12 mouse cellular contexts compared by ENCODE assay signal in genomic region chr15:89454857-89455256, GRCm38 (mm10). TPM values are rescaled to one million over a fixed set of nuclear protein-coding genes. Genes with fewer than 3 reads are reported as not detected.
DNase-seq lines count a peak whose midpoint lies in the region; ATAC-seq and TF ChIP-seq lines count a peak whose summit lies in the region.
"Had no signal": no experiment of that assay in that cellular context is flagged by ENCODE, and none has a peak within 500 bp of the region (broad histone marks: within the 10 kb centered on the region; RNA-seq: fewer than 3 reads in every experiment).

No protein-coding gene starts in this region.

- H3K4me3 ChIP-seq in heart, embryonic 11.5 days (ENCODE audit: low read depth, low read length) = no peak overlapping the region
- peak overlapping the region; percentile 41; the same call in 1 of the 2 replicates for H3K4me3 ChIP-seq in embryonic facial prominence, embryonic 14.5 days (ENCODE audit: low read depth, low read length)
- peak overlapping the region; percentile 66 for H3K4me3 ChIP-seq in hindbrain, postnatal 0 days (ENCODE audit: low read length)
- H3K4me3 ChIP-seq in neural tube, embryonic 13.5 days = peak overlapping the region; percentile 73

- ATAC-seq in heart, embryonic 11.5 days (replicated peaks; ENCODE audit: insufficient number of reproducible peaks, low FRiP score, low TSS enrichment) = no peak
- ATAC-seq in embryonic facial prominence, embryonic 14.5 days (ENCODE audit: low read depth) = no peak
- peak; percentile 25; the same call in 1 of the 2 replicates for ATAC-seq in hindbrain, postnatal 0 days
- ATAC-seq in neural tube, embryonic 13.5 days (ENCODE audit: low read depth) = peak; percentile 19; the same call in 1 of the 2 replicates

- DNase-seq in heart, postnatal 14 days = no peak
- no peak for DNase-seq in embryonic facial prominence, embryonic 14.5 days (ENCODE audit: low spot score)
- DNase-seq in hindbrain, postnatal 0 days (ENCODE audit: low spot score) = no peak
- DNase-seq in urinary bladder, postnatal 14 days (ENCODE audit: low spot score) = no peak
- no peak for DNase-seq in adrenal gland, postnatal 4 days (ENCODE audit: low spot score in 2 of 2)
- no peak for DNase-seq in Muller cell, postnatal 12 days (ENCODE audit: inconsistent ontology term)
- DNase-seq: heart, adult 18-20 months; kidney, postnatal 25 days had no signal

- H3K27me3 ChIP-seq in heart, embryonic 11.5 days (ENCODE audit: control insufficient read depth, insufficient read depth, low read length) = peaks cover 56% of the 10 kb centered on the region
- H3K27me3 ChIP-seq in embryonic facial prominence, embryonic 14.5 days (replicated peaks; ENCODE audit: control insufficient read depth, insufficient read depth, low read length) = peaks cover 16% of the 10 kb centered on the region; the same call in 1 of the 2 replicates
- H3K27me3 ChIP-seq in hindbrain, postnatal 0 days (ENCODE audit: insufficient read depth, low read length) = no peaks in the 10 kb centered on the region
- peaks cover 13% of the 10 kb centered on the region; the same call in 1 of the 2 replicates for H3K27me3 ChIP-seq in neural tube, embryonic 13.5 days

- WGBS in heart, embryonic 11.5 days (ENCODE audit: insufficient replicate concordance) = 31% methylated on average over 4 of the region's 6 CpGs
- 26% methylated on average over 4 of the region's 6 CpGs for WGBS in embryonic facial prominence, embryonic 14.5 days
- WGBS in hindbrain, postnatal 0 days = 20% methylated on average over 4 of the region's 6 CpGs
- 25% methylated on average over 4 of the region's 6 CpGs for WGBS in neural tube, embryonic 13.5 days

- H3K36me3 ChIP-seq in heart, embryonic 11.5 days (ENCODE audit: control insufficient read depth, insufficient read depth, low read length) = no peaks in the 10 kb centered on the region
- H3K36me3 ChIP-seq in embryonic facial prominence, embryonic 14.5 days (ENCODE audit: control insufficient read depth, insufficient read depth, low read length) = no peaks in the 10 kb centered on the region
- peaks cover 31% of the 10 kb centered on the region for H3K36me3 ChIP-seq in hindbrain, postnatal 0 days (ENCODE audit: insufficient read depth, low read length)
- H3K36me3 ChIP-seq in neural tube, embryonic 13.5 days = peaks cover 36% of the 10 kb centered on the region
- H3K36me3 ChIP-seq: limb, embryonic 15.5 days had no signal

- intact Hi-C loops in heart, postnatal 14 days (cut with DNase I) = no loop called here

- H3K27ac ChIP-seq in heart, embryonic 11.5 days (ENCODE audit: low read depth, low read length) = no peak overlapping the region
- H3K27ac ChIP-seq in embryonic facial prominence, embryonic 14.5 days (replicated peaks; ENCODE audit: low read depth, low read length) = no peak overlapping the region
- peak overlapping the region; percentile 90 for H3K27ac ChIP-seq in hindbrain, postnatal 0 days
- H3K27ac ChIP-seq in neural tube, embryonic 13.5 days (replicated peaks) = peak overlapping the region; percentile 83
- H3K27ac ChIP-seq: limb, embryonic 15.5 days had no signal

- H3K9ac ChIP-seq in heart, embryonic 11.5 days (ENCODE audit: low read depth, low read length) = no peak overlapping the region
- no peak overlapping the region for H3K9ac ChIP-seq in embryonic facial prominence, embryonic 14.5 days (ENCODE audit: low read depth, low read length)
- peak overlapping the region; percentile 80 for H3K9ac ChIP-seq in hindbrain, postnatal 0 days (replicated peaks; ENCODE audit: low read length)
- H3K9ac ChIP-seq in neural tube, embryonic 13.5 days = peak overlapping the region; percentile 91
- H3K9ac ChIP-seq: limb, embryonic 15.5 days had no signal

- no peak for TF ChIP-seq CTCF in hindbrain, postnatal 0 days (IDR thresholded peaks at IDR 0.05; ENCODE audit: low read depth)

- no peaks in the 10 kb centered on the region for H3K9me3 ChIP-seq in heart, embryonic 11.5 days (replicated peaks; ENCODE audit: control insufficient read depth, low read length)
- no peaks in the 10 kb centered on the region for H3K9me3 ChIP-seq in embryonic facial prominence, embryonic 14.5 days (ENCODE audit: control insufficient read depth, low read length)
- no peaks in the 10 kb centered on the region for H3K9me3 ChIP-seq in hindbrain, postnatal 0 days (ENCODE audit: low read length)
- H3K9me3 ChIP-seq in neural tube, embryonic 13.5 days = no peaks in the 10 kb centered on the region
- H3K9me3 ChIP-seq: limb, embryonic 15.5 days had no signal

- peaks cover 8% of the 10 kb centered on the region for H3K4me1 ChIP-seq in heart, embryonic 11.5 days (ENCODE audit: control insufficient read depth, insufficient read depth, low read length)
- H3K4me1 ChIP-seq in embryonic facial prominence, embryonic 14.5 days (ENCODE audit: control insufficient read depth, insufficient read depth, low read length) = peaks cover 6% of the 10 kb centered on the region; the same call in 1 of the 2 replicates
- peaks cover 9% of the 10 kb centered on the region for H3K4me1 ChIP-seq in hindbrain, postnatal 0 days (ENCODE audit: insufficient read depth, low read length)
- H3K4me1 ChIP-seq in neural tube, embryonic 13.5 days (replicated peaks) = peaks cover 32% of the 10 kb centered on the region

- H3K4me2 ChIP-seq in heart, embryonic 11.5 days = peak overlapping the region; percentile 97
- H3K4me2 ChIP-seq in embryonic facial prominence, embryonic 14.5 days (ENCODE audit: low read depth, low read length) = peak overlapping the region; percentile 70
- peak overlapping the region; percentile 75 for H3K4me2 ChIP-seq in hindbrain, postnatal 0 days (ENCODE audit: low read depth, low read length)
- peak overlapping the region; percentile 91 for H3K4me2 ChIP-seq in neural tube, embryonic 13.5 days

RNA-seq across cellular contexts. Expression of gene Mapk8ip2, which starts 1.1 kb away (rescaled TPM):
- polyA plus RNA-seq in heart, embryonic 11.5 days (2014; fragmentation: Nextera tagmentation; extraction: Ambion mirVana) = 0.19 and 0.68 TPM in 2 replicates
- under 1 TPM; 0.05 to 0.31 TPM for total RNA-seq in heart, postnatal 14 days (2021)
- polyA plus RNA-seq in embryonic facial prominence, embryonic 14.5 days (2014; fragmentation: Nextera tagmentation; extraction: Ambion mirVana) = 4.3 and 5.2 TPM in 2 replicates
- 101 and 108 TPM in 2 replicates for total RNA-seq in hindbrain, postnatal 0 days (2014; rRNA removed)
- polyA plus RNA-seq in hindbrain, postnatal 0 days (2015; fragmentation: Nextera tagmentation; extraction: Ambion mirVana) = 64.7 and 67.8 TPM in 2 replicates
- polyA plus RNA-seq in neural tube, embryonic 13.5 days (2015; fragmentation: Nextera tagmentation; extraction: Ambion mirVana) = 77.3 and 78.0 TPM in 2 replicates
- total RNA-seq in adrenal gland, postnatal 4 days (2021) = 10 to 100 TPM; 20.4 to 22.1 TPM
- polyA plus RNA-seq: C2C12 had no signal

RNA-seq across cellular contexts. Expression of gene Arsa, which starts 22.4 kb away (rescaled TPM):
- 9.4 TPM in 2 replicates for polyA plus RNA-seq in heart, embryonic 11.5 days (2014; fragmentation: Nextera tagmentation; extraction: Ambion mirVana)
- 10 to 100 TPM; 13.7 to 15.5 TPM for total RNA-seq in heart, postnatal 14 days (2021)
- polyA plus RNA-seq in embryonic facial prominence, embryonic 14.5 days (2014; fragmentation: Nextera tagmentation; extraction: Ambion mirVana) = 18.5 and 20.7 TPM in 2 replicates
- total RNA-seq in hindbrain, postnatal 0 days (2014; rRNA removed) = 34.6 and 35.8 TPM in 2 replicates
- polyA plus RNA-seq in hindbrain, postnatal 0 days (2015; fragmentation: Nextera tagmentation; extraction: Ambion mirVana) = 28.5 and 28.9 TPM in 2 replicates
- polyA plus RNA-seq in neural tube, embryonic 13.5 days (2015; fragmentation: Nextera tagmentation; extraction: Ambion mirVana) = 18.4 and 19.1 TPM in 2 replicates
- 10 to 100 TPM; 24.4 to 25.0 TPM for total RNA-seq in adrenal gland, postnatal 4 days (2021)

RNA-seq across cellular contexts. Expression of gene Chkb, which starts 25.1 kb away (rescaled TPM):
- 67.6 and 68.1 TPM in 2 replicates for polyA plus RNA-seq in heart, embryonic 11.5 days (2014; fragmentation: Nextera tagmentation; extraction: Ambion mirVana)
- 10 to 100 TPM; 50.9 to 59.9 TPM for total RNA-seq in heart, postnatal 14 days (2021)
- 44.7 and 48.1 TPM in 2 replicates for polyA plus RNA-seq in embryonic facial prominence, embryonic 14.5 days (2014; fragmentation: Nextera tagmentation; extraction: Ambion mirVana)
- 57.6 and 65.4 TPM in 2 replicates for total RNA-seq in hindbrain, postnatal 0 days (2014; rRNA removed)
- polyA plus RNA-seq in hindbrain, postnatal 0 days (2015; fragmentation: Nextera tagmentation; extraction: Ambion mirVana) = 105 and 109 TPM in 2 replicates
- 81.4 and 82.2 TPM in 2 replicates for polyA plus RNA-seq in neural tube, embryonic 13.5 days (2015; fragmentation: Nextera tagmentation; extraction: Ambion mirVana)
- total RNA-seq in adrenal gland, postnatal 4 days (2021) = 10 to 100 TPM; 87.1 to 87.7 TPM

RNA-seq across cellular contexts. Expression of gene Gm44502, which starts 25.4 kb away (rescaled TPM):
- 0.86 TPM in 1 of 2 replicates, not detected in the other for polyA plus RNA-seq in heart, embryonic 11.5 days (2014; fragmentation: Nextera tagmentation; extraction: Ambion mirVana)
- 10 to 100 TPM; 11.0 to 14.6 TPM for total RNA-seq in heart, postnatal 14 days (2021)
- polyA plus RNA-seq in embryonic facial prominence, embryonic 14.5 days (2014; fragmentation: Nextera tagmentation; extraction: Ambion mirVana) = not detected in 2 replicates
- total RNA-seq in hindbrain, postnatal 0 days (2014; rRNA removed) = 1.6 and 1.8 TPM in 2 replicates
- not detected in 2 replicates for polyA plus RNA-seq in hindbrain, postnatal 0 days (2015; fragmentation: Nextera tagmentation; extraction: Ambion mirVana)
- polyA plus RNA-seq in neural tube, embryonic 13.5 days (2015; fragmentation: Nextera tagmentation; extraction: Ambion mirVana) = 0.17 TPM in 1 of 2 replicates, not detected in the other
- 1 to 10 TPM in 1 of 2 experiments, under 1 TPM in 1; 0.84 to 1.9 TPM for total RNA-seq in adrenal gland, postnatal 4 days (2021)
- polyA plus RNA-seq: limb, embryonic 15.5 days had no signal

RNA-seq across cellular contexts. Expression of gene C730034F03Rik, which starts 25.5 kb away (rescaled TPM):
- 1.7 and 2.4 TPM in 2 replicates for polyA plus RNA-seq in heart, embryonic 11.5 days (2014; fragmentation: Nextera tagmentation; extraction: Ambion mirVana)
- total RNA-seq in heart, postnatal 14 days (2021) = 1 to 10 TPM; 1.6 to 2.9 TPM
- 1.1 and 2.3 TPM in 2 replicates for polyA plus RNA-seq in embryonic facial prominence, embryonic 14.5 days (2014; fragmentation: Nextera tagmentation; extraction: Ambion mirVana)
- total RNA-seq in hindbrain, postnatal 0 days (2014; rRNA removed) = 0.65 and 1.3 TPM in 2 replicates
- 2.8 and 3.3 TPM in 2 replicates for polyA plus RNA-seq in hindbrain, postnatal 0 days (2015; fragmentation: Nextera tagmentation; extraction: Ambion mirVana)
- 6.1 and 7.3 TPM in 2 replicates for polyA plus RNA-seq in neural tube, embryonic 13.5 days (2015; fragmentation: Nextera tagmentation; extraction: Ambion mirVana)
- 1 to 10 TPM; 2.5 to 3.0 TPM for total RNA-seq in adrenal gland, postnatal 4 days (2021)

Comparison
In these comparisons a context has a peak if more than half of its experiments do, and no peak if none do; other contexts are left out.
1. ATAC-seq: peak in hindbrain, postnatal 0 days (single experiment) and neural tube, embryonic 13.5 days (single experiment); none in heart, embryonic 11.5 days (single experiment) and embryonic facial prominence, embryonic 14.5 days (single experiment).
2. H3K27ac ChIP-seq: peak in hindbrain, postnatal 0 days (single experiment) and neural tube, embryonic 13.5 days (single experiment); none in heart, embryonic 11.5 days (single experiment) and embryonic facial prominence, embryonic 14.5 days (single experiment).
3. H3K9ac ChIP-seq: peak in hindbrain, postnatal 0 days (single experiment) and neural tube, embryonic 13.5 days (single experiment); none in heart, embryonic 11.5 days (single experiment) and embryonic facial prominence, embryonic 14.5 days (single experiment).
4. RNA of gene Mapk8ip2, which starts 1.1 kb away (polyA plus RNA-seq): 77.3 to 78.0 TPM in neural tube, embryonic 13.5 days and 64.7 to 67.8 TPM in hindbrain, postnatal 0 days; 4.3 to 5.2 TPM in embryonic facial prominence, embryonic 14.5 days and 0.19 to 0.68 TPM in heart, embryonic 11.5 days; every median in the first group is over 10 times any median in the second.
5. Peak in every context shown above with its lines, with median percentiles within 50 percentile points of each other: H3K4me2 ChIP-seq.